Mouse (Mus musculus) heart, embryonic 15.5 days (tissue): ENCODE data around the gene Klhl8. TPM values are rescaled to one million over a fixed set of nuclear protein-coding genes. Genes with fewer than 3 reads are reported as not detected.

Experiments used
- ATAC-seq: fragments of 200-750 bp; cut with Nextera tagmentation; replicated peaks from 2 replicates; pipeline ENCODE4 v1.8.0; 2017; ENCODE audit warnings: low read depth, moderate TSS enrichment; ENCODE audit not compliant: insufficient number of reproducible peaks, insufficient read depth, low FRiP score
- H3K27ac ChIP-seq: fragments of 300-500 bp; sonication (generic); 2 replicates; pipeline ENCODE4 v1.5.1; 2015; ENCODE audit warnings: mild to moderate bottlenecking, inconsistent platforms
- H3K27me3 ChIP-seq: fragments of 300-500 bp; sonication (generic); 2 replicates; pipeline ENCODE4 v1.6.1; 2015; ENCODE audit warnings: inconsistent platforms
- H3K36me3 ChIP-seq: fragments of 300-500 bp; sonication (generic); 2 replicates; pipeline ENCODE4 v1.6.1; 2015; ENCODE audit warnings: mild to moderate bottlenecking, inconsistent platforms
- H3K4me1 ChIP-seq: fragments of 300-500 bp; sonication (generic); replicated peaks from 2 replicates; pipeline ENCODE4 v1.6.1; 2015; ENCODE audit warnings: inconsistent platforms
- H3K4me2 ChIP-seq: fragments of 300-500 bp; sonication (generic); 2 replicates; pipeline ENCODE4 v1.6.1; 2015; ENCODE audit warnings: inconsistent platforms, mild to moderate bottlenecking, moderate library complexity
- H3K4me3 ChIP-seq: fragments of 300-500 bp; sonication (generic); 2 replicates; pipeline ENCODE4 v1.5.1; 2015; ENCODE audit warnings: mild to moderate bottlenecking, inconsistent platforms
- H3K9ac ChIP-seq: fragments of 300-500 bp; sonication (generic); 2 replicates; pipeline ENCODE4 v1.6.1; 2015; ENCODE audit warnings: mild to moderate bottlenecking, inconsistent platforms
- H3K9me3 ChIP-seq: fragments of 300-500 bp; sonication (generic); replicated peaks from 2 replicates; pipeline ENCODE4 v1.6.1; 2016; ENCODE audit warnings: inconsistent platforms
- WGBS: fragments of 180-500 bp; shearing (Covaris S2); methylation state at CpG from one replicate; pipeline ENCODE4 v1.1.7; 2015; ENCODE audit warnings: mixed read lengths; 5-methylcytosine and 5-hydroxymethylcytosine counted together
- polyA plus RNA-seq: library from polyadenylated mRNA; unstranded; fragments of >200 nt; fragmentation: Nextera tagmentation; extraction: Ambion mirVana; gene quantifications from 2 replicates; pipeline ENCODE4 v1.2.1, GENCODE M21; 2015

Gene Klhl8
- polyA plus RNA-seq, 1 experiment from 2014 or later: 11.4 TPM

DNA sequence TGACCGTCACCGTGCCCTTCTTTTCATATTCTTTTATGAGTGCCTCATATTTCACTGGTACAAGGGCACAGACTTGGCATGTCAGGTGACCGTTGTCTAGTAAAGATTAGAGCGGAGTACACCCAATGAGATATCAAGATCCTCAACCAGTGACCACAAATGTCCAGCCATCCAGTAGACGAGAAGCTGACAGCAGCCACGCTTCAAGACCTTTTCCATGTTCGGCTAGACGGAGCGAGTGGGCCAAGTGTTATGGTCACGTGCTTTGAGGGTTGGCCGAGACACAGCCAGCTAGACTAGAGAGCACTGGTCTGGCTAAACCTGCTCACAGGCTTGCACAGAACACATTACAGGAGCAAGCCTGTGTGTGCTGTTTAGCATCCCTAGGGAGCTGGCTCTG lies 50.4 kb downstream of the Klhl8 start:
- H3K4me3 ChIP-seq: no peak overlapping the region
- 83% methylated on average over 11 of the region's 11 CpGs for WGBS
- H3K9me3 ChIP-seq: no peaks in the 10 kb centered on the region
- no peak overlapping the region for H3K9ac ChIP-seq
- no peak overlapping the region for H3K27ac ChIP-seq
- H3K4me2 ChIP-seq: no peak overlapping the region
- no peak for ATAC-seq
- H3K36me3 ChIP-seq: peaks cover 9% of the 10 kb centered on the region; the same call in 1 of the 2 replicates
- 0 out of 2 replicates have a peak, but pooled peaks cover 3% of the 10 kb centered on the region for H3K4me1 ChIP-seq
- H3K27me3 ChIP-seq: no peaks in the 10 kb centered on the region

DNA sequence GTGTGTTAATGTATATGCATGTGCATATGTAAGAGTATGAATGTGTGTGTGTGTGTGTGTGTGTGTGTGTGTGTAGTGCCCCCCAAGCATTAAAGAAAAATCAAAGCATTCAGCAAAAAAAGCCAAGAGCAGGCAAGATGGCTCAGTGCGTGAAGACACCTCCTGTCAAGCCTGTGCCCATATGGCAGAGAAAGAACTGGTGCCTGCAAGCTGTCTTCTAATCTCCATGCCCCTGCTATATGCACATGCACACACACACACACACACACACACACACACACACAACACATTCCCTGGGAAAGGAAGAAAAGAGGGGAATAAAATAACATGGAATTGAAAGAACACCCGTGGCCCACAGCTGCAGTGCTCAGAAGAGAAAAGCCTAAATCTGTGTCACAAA lies 53.9 kb downstream of the Klhl8 start:
- Histone ChIP-seq H3K4me2 (no peak overlapping the region), H3K36me3 (peaks cover 3% of the 10 kb centered on the region), H3K9ac (no peak overlapping the region), H3K9me3 (no peaks in the 10 kb centered on the region), H3K27me3 (no peaks in the 10 kb centered on the region), H3K27ac (no peak overlapping the region), H3K4me1 (peaks cover 11% of the 10 kb centered on the region), H3K4me3 (no peak overlapping the region)
- 78% methylated on average over 2 of the region's 2 CpGs for WGBS
- ATAC-seq: no peak

DNA sequence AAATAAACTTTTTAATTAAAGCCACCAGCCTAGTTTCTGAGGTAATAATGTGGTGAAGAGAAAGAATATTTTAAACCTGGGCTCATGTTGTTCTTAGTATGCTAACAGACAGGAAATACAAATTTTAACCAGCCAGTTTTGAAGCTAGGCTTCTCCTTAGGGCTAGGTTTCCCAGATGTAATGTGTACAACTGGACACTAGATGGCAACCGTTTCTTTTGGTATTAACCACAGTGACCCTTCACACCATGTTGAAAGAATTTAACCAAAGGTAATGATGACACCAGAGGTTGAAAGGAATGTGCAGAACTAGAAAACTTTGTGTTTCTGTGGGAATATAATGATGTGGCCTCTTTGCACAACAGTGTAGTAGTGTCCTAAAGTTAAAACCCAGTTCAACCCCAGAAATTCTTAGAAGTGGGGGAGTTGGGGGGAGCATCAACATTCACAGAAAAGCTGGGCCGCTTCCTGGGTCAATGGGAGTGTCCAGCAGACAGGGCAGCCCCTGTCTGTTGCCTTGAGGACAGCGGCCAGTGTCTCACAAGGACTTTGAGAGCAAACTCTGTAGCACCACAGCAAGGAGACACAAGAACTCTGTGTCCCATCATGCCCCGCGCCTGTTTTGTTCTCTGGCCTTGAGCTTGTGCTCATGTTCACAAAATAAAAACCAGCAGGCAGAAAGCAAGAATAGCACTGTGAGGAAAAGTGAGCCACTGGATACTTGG lies 54.6 kb downstream of the Klhl8 start:
- no peaks in the 10 kb centered on the region for H3K27me3 ChIP-seq
- H3K9me3 ChIP-seq: no peaks in the 10 kb centered on the region
- H3K4me1 ChIP-seq: peaks cover 11% of the 10 kb centered on the region
- H3K4me2 ChIP-seq: no peak overlapping the region
- H3K4me3 ChIP-seq: no peak overlapping the region
- 63% methylated on average over 5 of the region's 5 CpGs for WGBS
- H3K27ac ChIP-seq: no peak overlapping the region
- peaks cover 6% of the 10 kb centered on the region for H3K36me3 ChIP-seq
- ATAC-seq: no peak
- H3K9ac ChIP-seq: no peak overlapping the region

DNA sequence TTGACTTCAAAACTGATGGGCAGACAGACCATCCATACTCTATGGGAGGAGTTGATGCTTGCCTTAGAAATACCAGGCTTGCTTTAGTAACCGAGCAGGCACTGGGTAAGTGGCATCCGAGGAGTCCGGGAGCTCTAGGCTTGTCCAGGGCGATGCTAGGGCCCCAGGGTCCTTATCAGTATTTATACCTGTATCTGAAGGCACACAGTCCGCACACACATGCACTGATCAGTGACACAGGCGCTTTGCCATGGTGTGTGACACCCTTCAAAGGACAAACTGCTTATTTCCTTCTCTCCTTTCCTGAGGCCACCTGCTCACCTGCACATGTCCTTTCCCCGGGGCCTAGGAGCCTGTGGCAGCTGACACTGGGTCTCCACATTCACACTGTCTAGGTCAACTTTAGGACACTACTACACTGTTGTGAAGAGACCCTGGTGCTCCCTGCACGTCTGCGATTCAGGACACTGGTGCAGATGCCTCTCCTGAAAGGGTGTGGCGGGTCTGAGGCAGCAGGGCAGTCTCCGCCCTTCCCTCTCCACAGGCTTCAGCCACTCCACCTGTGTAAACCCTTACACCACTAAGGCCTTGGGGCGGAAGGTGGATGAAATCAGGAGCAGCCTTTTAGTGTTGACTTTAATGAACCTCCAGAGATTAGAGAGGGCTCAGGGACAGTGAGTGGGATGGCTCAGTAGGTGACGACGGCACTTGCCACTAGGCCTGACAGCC lies 55.4 kb downstream of the Klhl8 start:
- Histone ChIP-seq H3K27me3 (no peaks in the 10 kb centered on the region), H3K36me3 (peaks cover 12% of the 10 kb centered on the region), H3K9me3 (no peaks in the 10 kb centered on the region), H3K4me3 (no peak overlapping the region), H3K9ac (no peak overlapping the region), H3K27ac (no peak overlapping the region), H3K4me2 (no peak overlapping the region), H3K4me1 (peaks cover 11% of the 10 kb centered on the region)
- WGBS: 74% methylated on average over 14 of the region's 14 CpGs
- no peak for ATAC-seq

DNA sequence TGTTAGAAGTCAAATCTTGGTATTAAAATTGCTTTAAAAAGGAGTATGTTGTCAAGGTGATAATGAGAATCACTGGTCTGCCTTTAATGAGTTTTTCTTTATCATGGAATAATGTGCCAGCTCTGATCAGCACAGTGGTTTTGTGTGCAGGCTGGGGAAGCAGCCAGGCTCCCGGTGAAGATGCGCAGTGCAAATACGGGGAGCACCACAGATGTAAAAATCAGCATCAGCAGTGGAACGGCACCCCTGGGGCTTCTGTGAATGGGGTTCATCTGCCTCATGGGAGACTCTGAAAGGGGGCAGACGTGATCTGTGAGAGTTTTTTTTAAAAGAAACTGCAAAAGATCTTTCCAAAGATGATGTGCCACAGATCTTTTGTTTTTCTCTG lies 56.3 kb downstream of the Klhl8 start:
- Histone ChIP-seq H3K4me2 (no peak overlapping the region), H3K27ac (no peak overlapping the region), H3K4me1 (peaks cover 11% of the 10 kb centered on the region), H3K9me3 (no peaks in the 10 kb centered on the region), H3K27me3 (no peaks in the 10 kb centered on the region), H3K9ac (no peak overlapping the region), H3K36me3 (peaks cover 19% of the 10 kb centered on the region), H3K4me3 (no peak overlapping the region)
- 92% methylated on average over 5 of the region's 5 CpGs for WGBS
- no peak for ATAC-seq

DNA sequence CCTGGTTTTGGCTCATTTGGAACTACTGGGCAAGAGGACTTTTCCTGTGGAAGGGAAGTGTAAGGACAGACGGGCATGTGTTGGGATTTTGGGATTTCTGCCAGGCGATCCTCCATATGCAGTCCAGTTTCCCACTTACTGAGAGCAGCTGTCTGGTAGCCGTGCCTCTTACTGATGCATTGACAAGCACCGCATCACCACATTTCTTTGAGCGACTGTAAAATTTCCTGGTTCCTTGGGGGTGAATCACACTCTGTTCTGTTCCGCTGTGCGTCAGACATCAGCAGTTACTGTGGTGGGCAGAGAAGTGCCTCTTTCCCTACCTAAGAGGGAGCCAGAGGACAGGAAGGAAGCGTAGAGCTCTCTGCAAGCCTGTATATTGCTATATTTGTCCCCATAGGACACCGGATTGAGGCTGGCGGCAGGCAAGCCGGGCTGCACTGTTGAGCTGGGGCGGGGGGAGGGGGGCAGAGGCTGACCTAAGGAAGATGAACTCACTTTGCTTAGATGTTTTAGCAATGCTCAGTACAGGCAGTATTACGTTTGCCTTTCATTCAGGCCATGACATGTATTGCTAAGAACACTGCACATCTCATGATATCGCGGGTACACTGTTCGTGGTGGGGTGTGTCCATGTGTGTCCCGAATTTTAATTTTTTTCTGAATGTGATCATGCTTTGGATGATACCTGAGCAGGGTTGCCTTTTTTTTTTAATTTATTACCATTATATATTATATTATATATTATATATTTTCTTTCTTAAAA lies 56.8 kb downstream of the Klhl8 start:
- ATAC-seq: 0 out of 2 replicates have a peak, but pooled peaks have one; percentile 41
- no peak overlapping the region for H3K9ac ChIP-seq
- peak overlapping the region; percentile 20; the same call in 1 of the 2 replicates for H3K27ac ChIP-seq
- H3K27me3 ChIP-seq: no peaks in the 10 kb centered on the region
- no peak overlapping the region for H3K4me3 ChIP-seq
- H3K4me1 ChIP-seq: peaks cover 11% of the 10 kb centered on the region
- H3K9me3 ChIP-seq: no peaks in the 10 kb centered on the region
- H3K36me3 ChIP-seq: peaks cover 25% of the 10 kb centered on the region
- 52% methylated on average over 17 of the region's 17 CpGs for WGBS
- no peak overlapping the region for H3K4me2 ChIP-seq

DNA sequence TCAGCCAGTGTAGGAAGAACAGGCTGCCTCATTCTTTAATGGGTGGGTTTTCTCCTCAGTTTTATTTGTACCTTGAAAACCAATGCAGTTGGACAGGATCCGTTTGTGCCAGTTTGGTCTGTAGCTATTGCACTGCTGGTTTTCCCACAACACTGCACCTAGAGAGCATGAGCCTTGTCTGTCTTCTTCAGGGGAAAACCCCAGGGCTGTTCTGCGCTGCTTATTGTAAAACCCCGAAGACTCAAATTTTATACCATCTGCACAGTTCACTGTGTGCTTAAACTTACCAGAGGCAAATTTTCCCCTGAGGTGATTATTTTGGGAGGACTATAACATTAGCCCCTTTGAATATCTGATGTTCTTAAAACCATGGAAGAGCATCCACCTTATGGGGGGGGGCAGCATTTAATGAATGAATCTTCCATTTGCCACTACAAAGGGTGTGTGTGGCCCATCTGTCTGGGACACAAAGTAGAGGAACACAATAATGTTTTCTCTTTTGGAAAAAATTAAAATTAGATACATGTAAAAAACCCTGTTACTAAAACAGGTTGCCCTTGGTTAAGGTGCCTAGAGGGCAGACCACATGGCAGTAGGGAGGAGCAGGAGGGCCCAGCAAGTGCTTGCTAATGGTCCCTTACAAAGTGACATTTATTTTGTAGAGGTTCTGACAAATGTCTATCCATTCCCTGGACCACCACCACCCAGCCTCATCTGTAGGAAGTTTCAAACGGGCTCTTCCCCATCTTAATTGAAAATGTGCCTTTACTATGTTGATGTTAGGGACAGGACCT lies 58.1 kb downstream of the Klhl8 start:
- Histone ChIP-seq H3K4me2 (no peak overlapping the region), H3K27ac (no peak overlapping the region), H3K9me3 (no peaks in the 10 kb centered on the region), H3K4me1 (peaks cover 11% of the 10 kb centered on the region), H3K36me3 (peaks cover 34% of the 10 kb centered on the region), H3K4me3 (no peak overlapping the region), H3K27me3 (no peaks in the 10 kb centered on the region), H3K9ac (no peak overlapping the region)
- no peak for ATAC-seq
- 85% methylated on average over 4 of the region's 4 CpGs for WGBS

DNA sequence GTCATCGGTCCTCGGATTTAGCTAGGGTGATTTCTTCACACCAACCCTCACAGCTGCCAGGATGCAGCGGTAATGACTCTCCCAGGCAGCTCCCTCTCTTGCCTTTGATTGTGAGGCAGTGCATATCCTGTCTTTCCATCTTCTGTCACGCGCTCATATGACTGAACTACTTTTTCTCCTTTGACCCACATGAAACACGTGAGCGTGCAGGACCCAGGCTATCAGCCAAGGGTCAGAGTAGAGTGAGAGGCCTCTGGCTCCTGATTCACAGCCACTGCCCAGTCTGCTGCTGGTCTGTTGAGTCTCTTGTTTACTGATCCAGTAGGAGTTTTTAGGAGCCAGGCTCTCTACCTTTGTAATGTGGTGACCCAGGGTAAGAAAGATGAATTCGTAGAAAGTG lies 62.5 kb downstream of the Klhl8 start:
- H3K36me3 ChIP-seq: peaks cover 55% of the 10 kb centered on the region
- no peaks in the 10 kb centered on the region for H3K27me3 ChIP-seq
- no peak overlapping the region for H3K27ac ChIP-seq
- no peak for ATAC-seq
- no peak overlapping the region for H3K9ac ChIP-seq
- no peaks in the 10 kb centered on the region for H3K9me3 ChIP-seq
- no peak overlapping the region for H3K4me3 ChIP-seq
- no peaks in the 10 kb centered on the region for H3K4me1 ChIP-seq
- 82% methylated on average over 8 of the region's 8 CpGs for WGBS
- H3K4me2 ChIP-seq: no peak overlapping the region

DNA sequence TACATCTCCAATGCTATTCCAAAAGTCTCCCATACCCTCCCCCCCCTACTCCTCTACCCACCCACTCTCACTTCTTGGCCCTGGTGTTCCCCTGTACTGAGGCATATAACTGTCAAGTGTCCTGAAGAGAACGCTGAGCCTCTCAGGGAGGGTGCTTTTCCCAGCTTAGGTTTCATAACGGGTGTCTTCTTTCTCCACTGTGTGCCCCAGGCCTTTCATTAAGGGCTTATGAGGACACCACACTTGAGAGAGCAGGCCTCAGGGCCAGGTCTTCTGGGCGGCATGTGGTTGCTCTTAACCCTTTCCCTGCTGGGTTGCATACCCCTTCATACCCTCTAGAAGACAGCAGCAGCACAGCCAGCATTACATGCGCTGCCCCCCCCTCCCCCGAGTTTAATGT lies 64.5 kb downstream of the Klhl8 start:
- no peaks in the 10 kb centered on the region for H3K9me3 ChIP-seq
- WGBS: 61% methylated on average over 5 of the region's 5 CpGs
- H3K27me3 ChIP-seq: no peaks in the 10 kb centered on the region
- no peaks in the 10 kb centered on the region for H3K4me1 ChIP-seq
- H3K4me2 ChIP-seq: no peak overlapping the region
- H3K27ac ChIP-seq: no peak overlapping the region
- H3K9ac ChIP-seq: no peak overlapping the region
- H3K4me3 ChIP-seq: no peak overlapping the region
- no peak for ATAC-seq
- peaks cover 68% of the 10 kb centered on the region for H3K36me3 ChIP-seq

DNA sequence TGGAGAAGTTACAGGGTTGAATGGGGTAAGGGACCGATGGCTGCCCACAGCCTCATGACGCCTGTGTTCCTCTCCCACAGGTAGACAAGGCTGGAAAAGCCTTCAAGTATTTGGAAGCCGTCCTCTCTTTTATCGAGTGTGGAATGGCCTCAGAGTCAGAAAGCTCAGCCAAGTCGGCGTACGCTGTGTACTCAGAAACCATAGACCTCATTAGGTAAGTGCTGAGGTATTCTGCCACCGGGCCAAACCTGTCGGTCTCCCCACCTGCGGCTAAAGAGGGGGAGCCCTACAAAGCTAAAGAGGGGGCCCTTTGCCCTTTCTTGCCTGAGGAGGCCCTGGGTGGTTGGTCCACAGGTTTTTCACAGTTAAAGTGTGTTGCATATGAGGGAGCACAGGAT lies 64.9 kb downstream of the Klhl8 start:
- 78% methylated on average over 10 of the region's 10 CpGs for WGBS
- Histone ChIP-seq H3K9me3 (no peaks in the 10 kb centered on the region), H3K36me3 (peaks cover 67% of the 10 kb centered on the region), H3K4me2 (no peak overlapping the region), H3K27me3 (no peaks in the 10 kb centered on the region), H3K4me1 (no peaks in the 10 kb centered on the region), H3K9ac (no peak overlapping the region), H3K4me3 (no peak overlapping the region), H3K27ac (no peak overlapping the region)
- no peak for ATAC-seq
